Mouse (Mus musculus): ENCODE measurements at regions not wholly inside any gene's neighbourhood (a gene's known extent, or its start where the extent isn't known, plus 50 kb on each side); places are given as distances from the start of the nearest gene placed in this dataset.

DNA sequence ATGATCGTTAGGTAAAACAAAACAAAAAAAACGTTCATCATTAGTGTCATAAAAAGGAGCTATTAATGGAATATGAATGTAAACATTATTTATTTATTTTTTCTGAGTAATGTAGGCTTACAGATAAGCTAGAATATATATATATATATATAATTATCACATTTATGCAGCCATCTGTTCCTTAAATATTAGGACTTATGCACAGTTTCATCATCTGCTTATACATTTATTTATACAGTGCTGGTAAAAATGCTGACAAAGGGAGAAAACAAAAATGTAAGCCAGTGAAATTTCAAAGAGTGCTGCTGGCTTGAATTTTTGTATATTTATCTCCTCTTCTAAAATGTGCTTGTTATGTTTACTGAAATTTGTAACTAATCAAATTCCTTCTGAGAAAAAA lies 4841.7 kb upstream of the Gm7489 start:
- DNase-seq (ENCODE audit: low spot score): no peak

DNA sequence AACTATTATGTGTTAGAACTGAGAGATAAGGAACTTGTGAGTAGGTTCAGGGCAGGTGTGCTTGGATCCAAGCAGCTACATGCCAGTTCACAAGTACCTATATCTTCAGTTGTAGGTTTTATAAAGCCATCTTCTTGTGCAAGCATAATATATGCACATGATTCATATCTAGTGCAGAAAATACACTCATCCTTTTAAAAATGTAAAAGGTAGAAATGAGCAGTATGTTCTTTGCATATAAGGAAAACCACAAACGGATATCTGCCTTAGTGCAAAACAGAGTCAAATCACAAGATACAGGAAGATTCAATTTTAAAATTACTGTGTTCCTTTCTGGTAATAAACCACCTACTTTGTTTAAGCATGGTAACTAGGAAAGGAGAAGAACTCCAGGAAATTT lies 4819.6 kb upstream of the Gm7489 start:
- DNase-seq (ENCODE audit: low spot score): no peak

DNA sequence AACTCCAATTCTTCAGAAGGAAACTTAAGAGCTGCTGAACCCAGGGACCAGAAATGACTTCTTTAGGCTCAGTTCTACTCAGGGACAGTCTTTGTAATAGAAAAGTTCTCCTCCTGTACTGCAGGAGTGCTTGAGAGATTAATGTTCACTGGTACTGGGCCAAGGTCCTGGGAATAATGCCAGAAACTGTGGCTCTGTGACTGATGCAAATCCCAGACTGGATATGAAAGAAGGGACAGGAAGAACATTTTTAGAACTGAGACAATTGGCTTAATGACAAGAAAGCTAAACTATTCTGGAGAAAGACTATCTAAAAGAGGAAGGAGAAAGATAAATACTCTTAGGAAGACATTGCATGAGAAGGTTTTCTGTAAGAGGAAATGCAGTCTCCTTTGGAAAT lies 4818.8 kb upstream of the Gm7489 start:
- DNase-seq (ENCODE audit: low spot score): peak; percentile 54

DNA sequence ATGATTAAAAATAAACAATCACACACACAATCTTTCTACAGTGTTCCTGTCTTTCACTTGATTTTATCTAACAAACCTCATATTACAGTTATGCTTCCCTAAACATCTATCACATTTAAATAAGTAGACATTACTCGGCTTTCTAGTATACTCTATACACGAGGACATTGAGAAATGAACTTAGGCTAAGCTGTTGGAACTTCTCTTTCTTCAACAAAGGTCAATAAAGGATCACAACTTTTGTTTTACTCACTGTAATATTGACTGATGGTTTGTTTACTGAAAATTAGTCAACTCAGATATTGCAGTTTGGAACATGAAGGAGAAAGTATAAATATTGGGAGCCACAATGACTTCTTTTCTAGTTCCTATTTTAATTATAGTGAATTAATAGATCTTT lies 4818.3 kb upstream of the Gm7489 start:
- no peak for DNase-seq (ENCODE audit: low spot score)

Data from urinary bladder, postnatal 14 days (tissue).